Mouse (Mus musculus) embryonic facial prominence, embryonic 15.5 days (tissue): ENCODE measurements at regions not wholly inside any gene's neighbourhood (a gene's known extent, or its start where the extent isn't known, plus 50 kb on each side); places are given as distances from the start of the nearest gene placed in this dataset.

ENCODE experiments used
- ATAC-seq: fragments of 200-750 bp; cut with Nextera tagmentation; 2 replicates; pipeline ENCODE4 v1.8.0; 2017; ENCODE audit warnings: low read depth, moderate TSS enrichment; ENCODE audit not compliant: insufficient number of reproducible peaks, low FRiP score, low TSS enrichment
- H3K27ac ChIP-seq: fragments of 300-500 bp; sonication (generic); replicated peaks from 2 replicates; pipeline ENCODE4 v1.5.1; 2015; ENCODE audit warnings: mild to moderate bottlenecking, inconsistent platforms
- H3K27me3 ChIP-seq: fragments of 300-500 bp; sonication (generic); 2 replicates; pipeline ENCODE4 v1.6.1; 2015; ENCODE audit warnings: inconsistent platforms
- H3K36me3 ChIP-seq: fragments of 300-500 bp; sonication (generic); 2 replicates; pipeline ENCODE4 v1.6.1; 2015; ENCODE audit warnings: mild to moderate bottlenecking, inconsistent platforms
- H3K4me1 ChIP-seq: fragments of 300-500 bp; sonication (generic); 2 replicates; pipeline ENCODE4 v1.6.1; 2015; ENCODE audit warnings: inconsistent platforms
- H3K4me2 ChIP-seq: fragments of 300-500 bp; sonication (generic); replicated peaks from 2 replicates; pipeline ENCODE4 v1.6.1; 2015; ENCODE audit warnings: mild to moderate bottlenecking, inconsistent platforms
- H3K4me3 ChIP-seq: fragments of 300-500 bp; sonication (generic); replicated peaks from 2 replicates; pipeline ENCODE4 v1.5.1; 2015; ENCODE audit warnings: mild to moderate bottlenecking, inconsistent platforms
- H3K9ac ChIP-seq: fragments of 300-500 bp; sonication (generic); 2 replicates; pipeline ENCODE4 v1.6.1; 2015; ENCODE audit warnings: inconsistent platforms
- H3K9me3 ChIP-seq: fragments of 300-500 bp; sonication (generic); replicated peaks from 2 replicates; pipeline ENCODE4 v1.6.1; 2016; ENCODE audit warnings: inconsistent platforms
- WGBS: fragments of 180-500 bp; shearing (Covaris S2); methylation state at CpG from one replicate; pipeline ENCODE4 v1.1.7; 2015; 5-methylcytosine and 5-hydroxymethylcytosine counted together

DNA sequence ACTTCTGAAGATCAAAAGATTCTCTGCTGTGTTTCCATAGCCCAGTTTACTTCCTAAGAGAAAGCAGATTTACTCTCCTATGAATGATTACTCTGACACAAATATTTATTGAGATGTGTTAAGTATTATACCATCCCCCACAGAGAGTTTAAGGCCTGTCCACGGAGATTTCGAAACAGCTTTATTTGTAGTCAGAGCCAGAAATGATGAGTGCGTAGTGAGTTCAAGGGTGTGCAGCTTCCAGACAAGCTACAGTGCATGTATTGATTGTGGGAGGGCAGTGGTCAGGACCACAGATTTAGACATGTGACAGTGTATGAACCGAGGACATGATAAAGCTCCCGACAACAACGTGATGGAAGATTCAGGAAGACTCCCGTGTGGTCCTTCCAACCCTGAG, 126.8 kb downstream of the Hlx start:
- no peaks in the 10 kb centered on the region for H3K9me3 ChIP-seq
- no peaks in the 10 kb centered on the region for H3K27me3 ChIP-seq
- 79% methylated on average over 7 of the region's 7 CpGs for WGBS
- no peaks in the 10 kb centered on the region for H3K36me3 ChIP-seq
- H3K4me2 ChIP-seq = no peak overlapping the region
- ATAC-seq = no peak
- H3K9ac ChIP-seq = no peak overlapping the region
- H3K27ac ChIP-seq = no peak overlapping the region
- H3K4me3 ChIP-seq = no peak overlapping the region
- no peaks in the 10 kb centered on the region for H3K4me1 ChIP-seq

- Histone ChIP-seq H3K4me2 (no peak overlapping the region), H3K27me3 (no peaks in the 10 kb centered on the region), H3K9me3 (no peaks in the 10 kb centered on the region), H3K9ac (no peak overlapping the region), H3K4me3 (no peak overlapping the region), H3K4me1 (no peaks in the 10 kb centered on the region), H3K36me3 (no peaks in the 10 kb centered on the region), H3K27ac (no peak overlapping the region)
- 88% methylated on average over 6 of the region's 6 CpGs for WGBS
- no peak for ATAC-seq
Measured at GRCm38 (mm10) chr1:184603136-184603535, 129.3 kb downstream of the Hlx start.

DNA sequence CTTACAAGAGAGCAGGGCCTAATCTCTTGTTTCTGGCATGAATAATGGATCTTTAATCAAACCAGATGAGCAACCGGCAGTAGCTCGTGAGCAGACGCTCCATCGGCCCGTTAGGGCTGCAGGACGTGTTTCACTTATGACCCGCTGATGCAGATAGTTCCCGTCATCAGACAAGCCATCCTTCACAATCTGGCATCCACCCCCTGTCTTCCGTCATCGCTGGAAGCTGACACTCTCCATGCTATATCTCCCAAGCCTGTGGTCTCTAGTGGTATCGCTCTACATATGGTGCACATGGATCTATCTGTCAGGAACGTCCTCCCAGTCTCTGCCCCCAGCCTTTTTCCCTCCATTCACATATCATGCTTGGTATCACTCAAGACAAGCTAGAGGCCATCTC, 137.0 kb downstream of the Hlx start:
- no peak for ATAC-seq

GRCm38 (mm10) chr1:184590634-184591033, 141.8 kb downstream of the Hlx start:
- H3K27me3 ChIP-seq = no peaks in the 10 kb centered on the region; the same call in 1 of the 2 replicates
- no peak overlapping the region for H3K4me3 ChIP-seq
- WGBS = 54% methylated on average over 7 of the region's 7 CpGs
- ATAC-seq = no peak
- no peaks in the 10 kb centered on the region for H3K9me3 ChIP-seq
- no peak overlapping the region for H3K27ac ChIP-seq
- H3K9ac ChIP-seq = no peak overlapping the region
- H3K4me2 ChIP-seq = no peak overlapping the region
- H3K4me1 ChIP-seq = peaks cover 7% of the 10 kb centered on the region; the same call in 1 of the 2 replicates
- H3K36me3 ChIP-seq = no peaks in the 10 kb centered on the region

More for the DNA sequence above, 137.0 kb downstream of the Hlx start:
- no peaks in the 10 kb centered on the region for H3K36me3 ChIP-seq
- no peak overlapping the region for H3K9ac ChIP-seq
- H3K4me1 ChIP-seq = peaks cover 7% of the 10 kb centered on the region; the same call in 1 of the 2 replicates
- WGBS = 45% methylated on average over 12 of the region's 12 CpGs
- H3K9me3 ChIP-seq = no peaks in the 10 kb centered on the region
- peak overlapping the region; percentile 32; the same call in 1 of the 2 replicates for H3K4me2 ChIP-seq
- no peak overlapping the region for H3K4me3 ChIP-seq
- no peaks in the 10 kb centered on the region for H3K27me3 ChIP-seq
- H3K27ac ChIP-seq = no peak overlapping the region

DNA sequence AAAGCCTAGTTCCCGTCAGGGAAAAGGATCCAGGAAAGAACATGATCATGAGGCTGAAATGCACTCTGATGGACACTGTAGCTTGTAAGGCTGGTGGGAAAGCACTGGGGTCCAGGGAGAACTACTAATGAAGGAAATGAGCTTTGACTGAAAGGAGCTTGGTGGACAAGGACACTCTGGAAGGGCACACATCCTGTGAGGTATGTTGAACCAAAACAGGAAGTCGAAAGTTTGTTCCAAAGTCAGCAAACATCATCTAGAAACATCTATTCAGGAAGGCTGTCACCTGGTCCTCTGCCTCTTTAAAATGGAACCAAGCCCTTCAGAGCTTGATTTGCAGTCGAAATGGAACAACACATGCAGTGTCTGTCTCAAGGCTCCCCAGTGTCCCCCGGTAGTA, 143.1 kb downstream of the Hlx start:
- no peaks in the 10 kb centered on the region for H3K9me3 ChIP-seq
- no peak overlapping the region for H3K9ac ChIP-seq
- H3K4me3 ChIP-seq = no peak overlapping the region
- H3K27ac ChIP-seq = no peak overlapping the region
- 66% methylated on average over 4 of the region's 4 CpGs for WGBS
- H3K4me2 ChIP-seq = no peak overlapping the region
- H3K27me3 ChIP-seq = no peaks in the 10 kb centered on the region; the same call in 1 of the 2 replicates
- H3K4me1 ChIP-seq = no peaks in the 10 kb centered on the region
- no peaks in the 10 kb centered on the region for H3K36me3 ChIP-seq
- ATAC-seq = no peak

GRCm38 (mm10) chr1:184584505-184584874, 147.9 kb downstream of the Hlx start:
- H3K27ac ChIP-seq = no peak overlapping the region
- no peaks in the 10 kb centered on the region for H3K36me3 ChIP-seq
- H3K4me2 ChIP-seq = no peak overlapping the region
- ATAC-seq = no peak
- H3K27me3 ChIP-seq = no peaks in the 10 kb centered on the region; the same call in 1 of the 2 replicates
- 63% methylated on average over 12 of the region's 12 CpGs for WGBS
- H3K9me3 ChIP-seq = no peaks in the 10 kb centered on the region
- H3K4me3 ChIP-seq = no peak overlapping the region
- H3K9ac ChIP-seq = no peak overlapping the region
- H3K4me1 ChIP-seq = no peaks in the 10 kb centered on the region

GRCm38 (mm10) chr1:184583751-184584504, 148.5 kb downstream of the Hlx start:
- 76% methylated on average over 6 of the region's 6 CpGs for WGBS
- no peaks in the 10 kb centered on the region for H3K36me3 ChIP-seq
- H3K9ac ChIP-seq = no peak overlapping the region
- H3K27me3 ChIP-seq = no peaks in the 10 kb centered on the region; the same call in 1 of the 2 replicates
- H3K9me3 ChIP-seq = no peaks in the 10 kb centered on the region
- ATAC-seq = no peak
- no peak overlapping the region for H3K27ac ChIP-seq
- H3K4me3 ChIP-seq = no peak overlapping the region
- no peaks in the 10 kb centered on the region for H3K4me1 ChIP-seq
- no peak overlapping the region for H3K4me2 ChIP-seq

GRCm38 (mm10) chr1:184579475-184579874, 152.9 kb downstream of the Hlx start:
- no peak for ATAC-seq
- Histone ChIP-seq H3K27ac (no peak overlapping the region), H3K4me1 (no peaks in the 10 kb centered on the region), H3K4me3 (no peak overlapping the region), H3K9me3 (no peaks in the 10 kb centered on the region), H3K9ac (no peak overlapping the region), H3K27me3 (no peaks in the 10 kb centered on the region), H3K36me3 (no peaks in the 10 kb centered on the region), H3K4me2 (no peak overlapping the region)
- WGBS = 79% methylated on average over 3 of the region's 3 CpGs

GRCm38 (mm10) chr1:184576527-184576926, 155.9 kb downstream of the Hlx start:
- 69% methylated on average over 7 of the region's 7 CpGs for WGBS
- ATAC-seq = no peak
- no peak overlapping the region for H3K4me2 ChIP-seq
- H3K4me1 ChIP-seq = no peaks in the 10 kb centered on the region
- H3K36me3 ChIP-seq = no peaks in the 10 kb centered on the region
- H3K27ac ChIP-seq = no peak overlapping the region
- H3K4me3 ChIP-seq = no peak overlapping the region
- no peak overlapping the region for H3K9ac ChIP-seq
- H3K9me3 ChIP-seq = no peaks in the 10 kb centered on the region
- H3K27me3 ChIP-seq = no peaks in the 10 kb centered on the region

DNA sequence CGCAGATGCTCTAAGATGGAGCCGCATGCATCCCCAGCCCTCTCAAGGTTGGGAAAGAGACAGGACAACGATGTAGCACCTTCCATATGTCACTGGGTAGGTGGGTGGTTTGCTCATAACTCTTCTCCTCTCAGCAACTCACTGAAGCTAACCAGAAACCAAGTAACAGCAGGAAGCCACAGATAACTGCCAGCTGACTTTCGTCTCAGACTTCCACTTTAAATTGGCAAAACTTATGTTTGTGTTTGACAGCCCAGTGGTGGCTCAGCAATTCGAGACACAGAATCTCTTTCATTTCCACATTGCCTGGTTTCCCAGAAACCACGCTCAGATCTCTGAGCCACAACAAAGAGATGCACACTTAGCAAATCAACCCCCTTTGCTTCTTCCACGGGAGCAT, 159.1 kb downstream of the Hlx start:
- Histone ChIP-seq H3K4me1 (no peaks in the 10 kb centered on the region), H3K4me2 (no peak overlapping the region), H3K4me3 (no peak overlapping the region), H3K9me3 (no peaks in the 10 kb centered on the region), H3K9ac (no peak overlapping the region), H3K36me3 (no peaks in the 10 kb centered on the region), H3K27ac (no peak overlapping the region), H3K27me3 (no peaks in the 10 kb centered on the region)
- WGBS = 45% methylated on average over 7 of the region's 7 CpGs
- no peak for ATAC-seq

- Histone ChIP-seq H3K27me3 (no peaks in the 10 kb centered on the region), H3K4me3 (no peak overlapping the region), H3K9me3 (no peaks in the 10 kb centered on the region), H3K4me1 (no peaks in the 10 kb centered on the region), H3K36me3 (no peaks in the 10 kb centered on the region), H3K4me2 (no peak overlapping the region), H3K27ac (no peak overlapping the region), H3K9ac (no peak overlapping the region)
- 89% methylated on average over 5 of the region's 5 CpGs for WGBS
- no peak for ATAC-seq
Measured at GRCm38 (mm10) chr1:184570681-184571080, 161.7 kb downstream of the Hlx start.

DNA sequence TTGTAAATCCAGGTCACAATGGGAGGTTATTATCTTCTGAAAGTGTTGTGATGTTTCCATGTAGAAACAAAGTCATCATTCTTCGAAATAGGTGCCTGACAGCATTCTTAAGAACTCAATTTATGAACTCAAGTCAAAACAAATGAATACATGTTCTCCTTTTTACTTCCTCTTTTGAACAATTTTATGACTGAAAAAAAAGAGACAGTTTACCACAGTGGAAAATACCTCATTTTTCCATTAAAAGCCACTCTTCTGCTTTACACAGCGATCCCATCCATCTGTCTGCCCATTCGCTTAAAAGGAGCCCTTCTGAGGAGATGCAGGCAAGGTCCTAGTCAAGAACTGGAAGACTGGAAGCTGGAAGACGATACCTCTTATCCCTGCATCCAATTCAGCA, 169.5 kb downstream of the Hlx start:
- no peaks in the 10 kb centered on the region for H3K36me3 ChIP-seq
- H3K9ac ChIP-seq = no peak overlapping the region
- no peak overlapping the region for H3K4me2 ChIP-seq
- no peaks in the 10 kb centered on the region for H3K27me3 ChIP-seq
- H3K9me3 ChIP-seq = no peaks in the 10 kb centered on the region
- 87% methylated on average over 4 of the region's 4 CpGs for WGBS
- H3K4me3 ChIP-seq = no peak overlapping the region
- no peak for ATAC-seq
- no peaks in the 10 kb centered on the region for H3K4me1 ChIP-seq
- no peak overlapping the region for H3K27ac ChIP-seq
